In the genomic region with DNA sequence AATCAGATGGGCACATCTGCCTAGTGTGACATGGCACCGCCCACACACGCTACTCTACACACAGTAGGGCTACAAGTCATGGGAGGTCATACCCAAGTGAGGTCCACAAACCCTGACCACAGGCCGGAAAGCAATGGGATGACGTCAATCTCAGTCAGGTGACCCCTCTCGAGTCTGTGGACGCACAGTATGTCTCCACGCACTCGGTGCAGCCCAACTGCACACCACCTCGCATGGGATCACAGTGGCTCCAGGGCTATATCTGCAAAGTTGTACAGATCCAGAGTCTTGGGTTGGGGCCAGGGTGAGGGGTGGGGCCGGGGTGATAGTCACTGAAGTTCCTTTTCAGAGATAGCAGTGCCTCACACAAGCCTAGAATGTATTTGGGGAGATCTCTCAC, we compare ENCODE assay signal across 23 mouse cellular contexts.
A peak's percentile ranks its signal among the peaks of the same experiment; 100 is the strongest.
DNase-seq lines count a peak whose midpoint lies in the region; ATAC-seq and TF ChIP-seq lines count a peak whose summit lies in the region.
"Had no signal": no experiment of that assay in that cellular context is flagged by ENCODE, and none has a peak within 500 bp of the region (broad histone marks: within the 10 kb centered on the region; RNA-seq: fewer than 3 reads in every experiment).

No protein-coding gene starts in this region.

- no peaks in the 10 kb centered on the region for H3K27me3 ChIP-seq in forebrain, embryonic 11.5 days (ENCODE audit: control insufficient read depth, insufficient read depth, low read length)
- H3K27me3 ChIP-seq in forebrain, postnatal 0 days (ENCODE audit: insufficient read depth, low read length): no peaks in the 10 kb centered on the region
- 0 out of 2 replicates have a peak, but pooled peaks cover 3% of the 10 kb centered on the region for H3K27me3 ChIP-seq in intestine, postnatal 0 days (replicated peaks; ENCODE audit: control insufficient read depth, insufficient read depth, low read length)
- no peaks in the 10 kb centered on the region for H3K27me3 ChIP-seq in intestine, embryonic 15.5 days (replicated peaks)
- H3K27me3 ChIP-seq: embryonic facial prominence, embryonic 12.5 days; forebrain, embryonic 13.5 days; forebrain, embryonic 15.5 days had no signal

- H3K4me1 ChIP-seq in forebrain, embryonic 11.5 days (replicated peaks; ENCODE audit: control insufficient read depth, insufficient read depth, low read length): no peaks in the 10 kb centered on the region
- no peaks in the 10 kb centered on the region for H3K4me1 ChIP-seq in forebrain, postnatal 0 days (ENCODE audit: insufficient read depth)
- H3K4me1 ChIP-seq in intestine, postnatal 0 days (replicated peaks; ENCODE audit: control insufficient read depth, insufficient read depth, low read length): no peaks in the 10 kb centered on the region
- no peaks in the 10 kb centered on the region for H3K4me1 ChIP-seq in intestine, embryonic 15.5 days (replicated peaks)
- H3K4me1 ChIP-seq: embryonic facial prominence, embryonic 12.5 days; forebrain, embryonic 10.5 days; forebrain, embryonic 13.5 days; forebrain, embryonic 15.5 days had no signal

- DNase-seq in forebrain, embryonic 11.5 days (ENCODE audit: low spot score): peak; percentile 42
- DNase-seq in forebrain, postnatal 0 days: no peak
- peak; percentile 32 for DNase-seq in testis, postnatal 10 days (ENCODE audit: low spot score)
- no peak for DNase-seq in testis, postnatal 14 days (ENCODE audit: low spot score)
- DNase-seq in layer of hippocampus, postnatal 25 days (ENCODE audit: extremely low spot score in 1 of 2, low spot score in 1 of 2): no peak
- DNase-seq: adrenal gland, adult 2 months; adrenal gland, postnatal 10 days; adrenal gland, postnatal 25 days; cerebellum, adult 11 months; cerebellum, adult 18-20 months; cerebellum, adult 8-10 months; cerebellum, adult 9-11 months; cerebellum, postnatal 14 days; cerebellum, postnatal 36 days; embryo, embryonic 11 days had no signal

- H3K4me2 ChIP-seq in forebrain, embryonic 11.5 days (ENCODE audit: low read depth, low read length, severe bottlenecking): no peak overlapping the region
- H3K4me2 ChIP-seq in forebrain, postnatal 0 days (ENCODE audit: low read depth): no peak overlapping the region
- no peak overlapping the region for H3K4me2 ChIP-seq in intestine, postnatal 0 days (replicated peaks; ENCODE audit: low read depth)
- H3K4me2 ChIP-seq in intestine, embryonic 15.5 days (replicated peaks): no peak overlapping the region
- H3K4me2 ChIP-seq: embryonic facial prominence, embryonic 12.5 days; forebrain, embryonic 13.5 days; forebrain, embryonic 15.5 days had no signal

- no peaks in the 10 kb centered on the region for H3K36me3 ChIP-seq in forebrain, embryonic 11.5 days (ENCODE audit: control insufficient read depth, insufficient read depth, low read length)
- no peaks in the 10 kb centered on the region for H3K36me3 ChIP-seq in forebrain, postnatal 0 days (ENCODE audit: insufficient read depth)
- no peaks in the 10 kb centered on the region for H3K36me3 ChIP-seq in intestine, postnatal 0 days (ENCODE audit: control insufficient read depth, insufficient read depth)
- H3K36me3 ChIP-seq in intestine, embryonic 15.5 days: no peaks in the 10 kb centered on the region
- H3K36me3 ChIP-seq: embryonic facial prominence, embryonic 12.5 days; forebrain, embryonic 10.5 days; forebrain, embryonic 15.5 days had no signal

- no peak overlapping the region for H3K4me3 ChIP-seq in forebrain, embryonic 11.5 days (ENCODE audit: low read depth, low read length)
- H3K4me3 ChIP-seq in forebrain, postnatal 0 days (ENCODE audit: low read depth, low read length): no peak overlapping the region
- H3K4me3 ChIP-seq in intestine, postnatal 0 days (ENCODE audit: low read depth, low read length): no peak overlapping the region
- H3K4me3 ChIP-seq in intestine, embryonic 15.5 days (replicated peaks): no peak overlapping the region
- H3K4me3 ChIP-seq: embryonic facial prominence, embryonic 12.5 days; erythroblast, embryonic 14.5 days; forebrain, embryonic 10.5 days; forebrain, embryonic 13.5 days; forebrain, embryonic 15.5 days had no signal

- ATAC-seq in forebrain, embryonic 11.5 days (replicated peaks; ENCODE audit: low FRiP score): no peak
- ATAC-seq in forebrain, postnatal 0 days: no peak
- peak; percentile 10; the same call in 1 of the 2 replicates for ATAC-seq in intestine, postnatal 0 days
- no peak for ATAC-seq in intestine, embryonic 15.5 days
- 0 out of 2 replicates have a peak, but pooled peaks have one; percentile 40 for ATAC-seq in monocyte, adult 5-6 weeks (replicated peaks; ENCODE audit: insufficient number of reproducible peaks, low FRiP score, low TSS enrichment, poor library complexity, severe bottlenecking)
- ATAC-seq: forebrain, embryonic 13.5 days; forebrain, embryonic 15.5 days had no signal

- no peak overlapping the region for H3K27ac ChIP-seq in forebrain, embryonic 11.5 days (ENCODE audit: low read depth, low read length)
- H3K27ac ChIP-seq in forebrain, postnatal 0 days (ENCODE audit: low read depth, low read length): no peak overlapping the region
- H3K27ac ChIP-seq in intestine, postnatal 0 days (ENCODE audit: low read depth, low read length): no peak overlapping the region
- H3K27ac ChIP-seq in intestine, embryonic 15.5 days: no peak overlapping the region
- H3K27ac ChIP-seq: embryonic facial prominence, embryonic 12.5 days; forebrain, embryonic 10.5 days; forebrain, embryonic 13.5 days; forebrain, embryonic 15.5 days had no signal

- H3K9ac ChIP-seq in forebrain, embryonic 11.5 days (ENCODE audit: low read length): no peak overlapping the region
- no peak overlapping the region for H3K9ac ChIP-seq in forebrain, postnatal 0 days
- H3K9ac ChIP-seq in intestine, postnatal 0 days (ENCODE audit: low read depth, low read length): no peak overlapping the region
- H3K9ac ChIP-seq in intestine, embryonic 15.5 days: no peak overlapping the region
- H3K9ac ChIP-seq: embryonic facial prominence, embryonic 12.5 days; forebrain, embryonic 13.5 days; forebrain, embryonic 15.5 days had no signal

- TF ChIP-seq CTCF in forebrain, postnatal 0 days (IDR thresholded peaks at IDR 0.05; ENCODE audit: low read depth): no peak
- TF ChIP-seq CTCF in intestine, postnatal 0 days (IDR thresholded peaks at IDR 0.05; ENCODE audit: low read depth): no peak

- WGBS in forebrain, embryonic 11.5 days: 91% methylated on average over 10 of the region's 10 CpGs
- WGBS in forebrain, postnatal 0 days: 94% methylated on average over 10 of the region's 10 CpGs
- WGBS in intestine, postnatal 0 days: 89% methylated on average over 10 of the region's 10 CpGs
- WGBS in intestine, embryonic 15.5 days: 90% methylated on average over 10 of the region's 10 CpGs

- no peaks in the 10 kb centered on the region; the same call in 1 of the 2 replicates for H3K9me3 ChIP-seq in forebrain, embryonic 11.5 days (ENCODE audit: control insufficient read depth, low read length)
- H3K9me3 ChIP-seq in forebrain, postnatal 0 days (ENCODE audit: low read length): no peaks in the 10 kb centered on the region
- no peaks in the 10 kb centered on the region for H3K9me3 ChIP-seq in intestine, postnatal 0 days (ENCODE audit: control insufficient read depth)
- H3K9me3 ChIP-seq in intestine, embryonic 15.5 days: no peaks in the 10 kb centered on the region
- H3K9me3 ChIP-seq: embryonic facial prominence, embryonic 12.5 days; forebrain, embryonic 13.5 days; forebrain, embryonic 15.5 days had no signal

Comparison
In these comparisons a context has a peak if more than half of its experiments do, and no peak if none do; other contexts are left out.
1. ATAC-seq: peak in intestine, postnatal 0 days (single experiment) and monocyte, adult 5-6 weeks (single experiment); none in forebrain, embryonic 11.5 days (single experiment), forebrain, postnatal 0 days (single experiment) and intestine, embryonic 15.5 days (single experiment).
2. DNase-seq: peak in forebrain, embryonic 11.5 days (single experiment) and testis, postnatal 10 days (single experiment); none in forebrain, postnatal 0 days (single experiment), testis, postnatal 14 days (single experiment) and layer of hippocampus, postnatal 25 days (0 of 2).